Mouse (Mus musculus): ENCODE measurements around the gene Plekhg5. TPM values are rescaled to one million over a fixed set of nuclear protein-coding genes. Genes with fewer than 3 reads are reported as not detected.

Plekhg5 gene
- total and polyA plus RNA-seq, 2 experiments from 2014 or later, result 10.6 to 18.0 TPM

- no peak overlapping the region for H3K4me3 ChIP-seq (ENCODE audit: low read depth, low read length)
- 86% methylated on average over 6 of the region's 6 CpGs for WGBS
- no peak overlapping the region for H3K9ac ChIP-seq (replicated peaks; ENCODE audit: low read depth, low read length)
- H3K27ac ChIP-seq (ENCODE audit: low read depth), result no peak overlapping the region
- H3K27me3 ChIP-seq (ENCODE audit: control insufficient read depth, insufficient read depth, low read length), result no peaks in the 10 kb centered on the region
- TF ChIP-seq EP300 (IDR thresholded peaks at IDR 0.05; ENCODE audit: low read depth), result no peak
- TF ChIP-seq CTCF (IDR thresholded peaks at IDR 0.05; ENCODE audit: low read depth), result no peak
- ATAC-seq (ENCODE audit: insufficient read depth, low read depth) (no peak), DNase-seq (ENCODE audit: low spot score) (no peak)
- no peaks in the 10 kb centered on the region for H3K9me3 ChIP-seq (replicated peaks; ENCODE audit: control insufficient read depth, low read length)
- H3K36me3 ChIP-seq (replicated peaks; ENCODE audit: control insufficient read depth, insufficient read depth, low read length), result peaks cover 73% of the 10 kb centered on the region
- peaks cover 8% of the 10 kb centered on the region; the same call in 1 of the 2 replicates for H3K4me1 ChIP-seq (ENCODE audit: control insufficient read depth, insufficient read depth)
- H3K4me2 ChIP-seq (ENCODE audit: low read depth, low read length), result no peak overlapping the region
Observed at GRCm38 (mm10) chr4:152044609-152045008, 27.7 kb upstream of the Plekhg5 start.

GRCm38 (mm10) chr4:152062390-152063110 lies 9.7 kb upstream of the Plekhg5 start:
- peak; percentile 28 for DNase-seq (ENCODE audit: low spot score)
- H3K27ac ChIP-seq (ENCODE audit: low read depth), result no peak overlapping the region; the same call in 1 of the 2 replicates

GRCm38 (mm10) chr4:152067280-152067679 lies 5.0 kb upstream of the Plekhg5 start:
- DNase-seq (ENCODE audit: low spot score), result no peak
- Histone ChIP-seq H3K36me3 (replicated peaks; ENCODE audit: control insufficient read depth, insufficient read depth, low read length) (no peaks in the 10 kb centered on the region), H3K9me3 (replicated peaks; ENCODE audit: control insufficient read depth, low read length) (no peaks in the 10 kb centered on the region), H3K4me1 (ENCODE audit: control insufficient read depth, insufficient read depth) (peaks cover 10% of the 10 kb centered on the region; the same call in 1 of the 2 replicates), H3K4me3 (ENCODE audit: low read depth, low read length) (no peak overlapping the region), H3K27me3 (ENCODE audit: control insufficient read depth, insufficient read depth, low read length) (no peaks in the 10 kb centered on the region), H3K4me2 (ENCODE audit: low read depth, low read length) (no peak overlapping the region), H3K27ac (ENCODE audit: low read depth) (no peak overlapping the region), H3K9ac (replicated peaks; ENCODE audit: low read depth, low read length) (no peak overlapping the region)
- TF ChIP-seq CTCF (IDR thresholded peaks at IDR 0.05; ENCODE audit: low read depth) (no peak), EP300 (IDR thresholded peaks at IDR 0.05; ENCODE audit: low read depth) (no peak)
- ATAC-seq (ENCODE audit: insufficient read depth, low read depth), result no peak

More at GRCm38 (mm10) chr4:152062390-152063110, 9.7 kb upstream of the Plekhg5 start:
- ATAC-seq (ENCODE audit: insufficient read depth, low read depth), result peak; percentile 77
- Histone ChIP-seq H3K9me3 (replicated peaks; ENCODE audit: control insufficient read depth, low read length) (no peaks in the 10 kb centered on the region), H3K27me3 (ENCODE audit: control insufficient read depth, insufficient read depth, low read length) (no peaks in the 10 kb centered on the region), H3K9ac (replicated peaks; ENCODE audit: low read depth, low read length) (no peak overlapping the region), H3K4me1 (ENCODE audit: control insufficient read depth, insufficient read depth) (peaks cover 7% of the 10 kb centered on the region; the same call in 1 of the 2 replicates), H3K4me3 (ENCODE audit: low read depth, low read length) (no peak overlapping the region), H3K36me3 (replicated peaks; ENCODE audit: control insufficient read depth, insufficient read depth, low read length) (peaks cover 26% of the 10 kb centered on the region), H3K4me2 (ENCODE audit: low read depth, low read length) (no peak overlapping the region)
- TF ChIP-seq EP300 (IDR thresholded peaks at IDR 0.05; ENCODE audit: low read depth) (no peak), CTCF (IDR thresholded peaks at IDR 0.05; ENCODE audit: low read depth) (no peak)
- WGBS, result 60% methylated on average over 9 of the region's 9 CpGs

DNA sequence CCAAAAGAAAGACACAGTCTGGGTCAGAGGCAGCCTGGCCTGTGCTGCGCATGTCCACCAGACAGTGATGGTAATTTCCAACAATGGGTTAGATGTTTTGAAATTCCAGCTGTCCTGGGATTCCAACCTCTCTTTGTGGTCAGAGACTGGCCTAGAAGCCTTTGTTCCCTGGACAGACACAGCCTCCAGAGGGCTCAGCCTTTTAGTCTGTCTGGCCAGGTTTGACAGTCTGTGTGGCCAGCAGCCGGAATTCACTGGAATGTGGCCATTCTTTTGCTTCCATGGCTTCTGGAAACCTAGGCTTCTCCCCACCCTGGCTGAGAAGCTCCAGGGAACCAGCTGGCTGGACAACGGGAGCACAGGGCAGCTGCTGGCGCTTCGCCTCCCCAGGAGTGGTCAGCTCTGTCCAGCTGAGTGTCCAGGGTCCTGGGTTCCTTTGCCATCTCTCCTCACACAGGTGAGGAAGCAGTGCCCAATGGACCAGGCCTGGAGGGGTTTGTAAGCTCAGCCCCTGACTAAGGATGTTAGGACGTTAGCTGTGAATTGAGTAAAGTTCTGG lies 4.1 kb upstream of the Plekhg5 start:
- 77% methylated on average over 6 of the region's 6 CpGs for WGBS
- no peak for DNase-seq (ENCODE audit: low spot score)
- H3K4me3 ChIP-seq (ENCODE audit: low read depth, low read length), result no peak overlapping the region
- no peak for ATAC-seq (ENCODE audit: insufficient read depth, low read depth)
- H3K27me3 ChIP-seq (ENCODE audit: control insufficient read depth, insufficient read depth, low read length), result no peaks in the 10 kb centered on the region
- H3K36me3 ChIP-seq (replicated peaks; ENCODE audit: control insufficient read depth, insufficient read depth, low read length), result no peaks in the 10 kb centered on the region
- no peak for TF ChIP-seq EP300 (IDR thresholded peaks at IDR 0.05; ENCODE audit: low read depth)
- no peak for TF ChIP-seq CTCF (IDR thresholded peaks at IDR 0.05; ENCODE audit: low read depth)
- H3K9ac ChIP-seq (replicated peaks; ENCODE audit: low read depth, low read length), result no peak overlapping the region
- H3K4me2 ChIP-seq (ENCODE audit: low read depth, low read length), result no peak overlapping the region
- H3K9me3 ChIP-seq (replicated peaks; ENCODE audit: control insufficient read depth, low read length), result no peaks in the 10 kb centered on the region
- H3K27ac ChIP-seq (ENCODE audit: low read depth), result no peak overlapping the region
- peaks cover 12% of the 10 kb centered on the region for H3K4me1 ChIP-seq (ENCODE audit: control insufficient read depth, insufficient read depth)

DNA sequence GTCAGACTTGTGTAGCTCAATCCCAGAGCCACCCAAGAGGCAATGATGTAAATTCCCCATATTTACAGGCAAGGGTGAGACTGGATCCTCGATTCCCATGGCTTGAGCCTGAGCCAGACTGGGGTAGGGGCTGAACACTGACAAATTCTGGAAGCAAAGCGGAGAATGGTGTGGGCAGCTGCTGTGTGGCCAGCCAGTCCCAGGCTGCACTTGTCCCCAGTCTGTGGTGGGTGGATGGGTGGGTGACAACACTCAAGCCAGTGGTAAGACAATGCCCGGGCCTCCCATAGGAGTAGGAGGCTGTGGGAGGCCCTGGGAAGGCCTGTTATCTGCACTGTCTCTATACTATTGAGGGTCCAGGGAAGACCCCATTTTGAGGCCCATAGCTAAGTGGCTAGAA lies 3.1 kb upstream of the Plekhg5 start:
- no peak for DNase-seq (ENCODE audit: low spot score)
- H3K4me2 ChIP-seq (ENCODE audit: low read depth, low read length), result no peak overlapping the region
- H3K27me3 ChIP-seq (ENCODE audit: control insufficient read depth, insufficient read depth, low read length), result no peaks in the 10 kb centered on the region
- TF ChIP-seq CTCF (IDR thresholded peaks at IDR 0.05; ENCODE audit: low read depth) (no peak), EP300 (IDR thresholded peaks at IDR 0.05; ENCODE audit: low read depth) (no peak)
- peaks cover 12% of the 10 kb centered on the region for H3K4me1 ChIP-seq (ENCODE audit: control insufficient read depth, insufficient read depth)
- no peak overlapping the region for H3K4me3 ChIP-seq (ENCODE audit: low read depth, low read length)
- H3K9me3 ChIP-seq (replicated peaks; ENCODE audit: control insufficient read depth, low read length), result no peaks in the 10 kb centered on the region
- no peak overlapping the region for H3K27ac ChIP-seq (ENCODE audit: low read depth)
- H3K9ac ChIP-seq (replicated peaks; ENCODE audit: low read depth, low read length), result no peak overlapping the region
- ATAC-seq (ENCODE audit: insufficient read depth, low read depth), result no peak
- no peaks in the 10 kb centered on the region for H3K36me3 ChIP-seq (replicated peaks; ENCODE audit: control insufficient read depth, insufficient read depth, low read length)
- WGBS, result 73% methylated on average over 3 of the region's 3 CpGs

Measured in heart, postnatal 0 days (tissue).